9 mouse cellular contexts compared by ENCODE assay signal in genomic region chr6:88147411-88148003, GRCm38 (mm10). TPM values are rescaled to one million over a fixed set of nuclear protein-coding genes. Genes with fewer than 3 reads are reported as not detected.
DNase-seq lines count a peak whose midpoint lies in the region; ATAC-seq and TF ChIP-seq lines count a peak whose summit lies in the region.
"Had no signal": no experiment of that assay in that cellular context is flagged by ENCODE, and none has a peak within 500 bp of the region (broad histone marks: within the 10 kb centered on the region; RNA-seq: fewer than 3 reads in every experiment).

No protein-coding gene starts in this region.

- H3K9me3 ChIP-seq in intestine, postnatal 0 days (ENCODE audit: control insufficient read depth), result no peaks in the 10 kb centered on the region
- H3K9me3 ChIP-seq in intestine, embryonic 16.5 days (ENCODE audit: control insufficient read depth, low read length), result no peaks in the 10 kb centered on the region
- no peaks in the 10 kb centered on the region for H3K9me3 ChIP-seq in kidney, postnatal 0 days (replicated peaks; ENCODE audit: low read length)
- H3K9me3 ChIP-seq in stomach, embryonic 15.5 days, result no peaks in the 10 kb centered on the region
- no peaks in the 10 kb centered on the region for H3K9me3 ChIP-seq in midbrain, embryonic 16.5 days (replicated peaks; ENCODE audit: control insufficient read depth, low read length, poor library complexity, severe bottlenecking)

- DNase-seq in adrenal gland, adult 2 months, result peak; percentile 61
- DNase-seq in gastrocnemius, postnatal 10 days, result peak; percentile 61
- peak; percentile 32 for DNase-seq in kidney, postnatal 0 days (ENCODE audit: low spot score)

- H3K9ac ChIP-seq in intestine, postnatal 0 days (ENCODE audit: low read depth, low read length), result no peak overlapping the region
- H3K9ac ChIP-seq in intestine, embryonic 16.5 days (ENCODE audit: low read depth, low read length), result no peak overlapping the region
- no peak overlapping the region for H3K9ac ChIP-seq in kidney, postnatal 0 days (ENCODE audit: low read depth, low read length)
- no peak overlapping the region for H3K9ac ChIP-seq in stomach, embryonic 15.5 days
- H3K9ac ChIP-seq in midbrain, embryonic 16.5 days (ENCODE audit: low read depth, low read length), result no peak overlapping the region

- WGBS in intestine, postnatal 0 days, result 77% methylated on average over 14 of the region's 16 CpGs
- 65% methylated on average over 16 of the region's 16 CpGs for WGBS in intestine, embryonic 16.5 days
- 54% methylated on average over 16 of the region's 16 CpGs for WGBS in kidney, postnatal 0 days
- 62% methylated on average over 16 of the region's 16 CpGs for WGBS in stomach, embryonic 15.5 days
- 67% methylated on average over 16 of the region's 16 CpGs for WGBS in midbrain, embryonic 16.5 days

- no peak overlapping the region for H3K27ac ChIP-seq in intestine, postnatal 0 days (ENCODE audit: low read depth, low read length)
- H3K27ac ChIP-seq in intestine, embryonic 16.5 days (ENCODE audit: low read length), result no peak overlapping the region
- H3K27ac ChIP-seq in kidney, postnatal 0 days, result peak overlapping the region; percentile 8; the same call in 1 of the 2 replicates
- no peak overlapping the region for H3K27ac ChIP-seq in stomach, embryonic 15.5 days
- no peak overlapping the region for H3K27ac ChIP-seq in midbrain, embryonic 16.5 days (ENCODE audit: low read length)

- TF ChIP-seq CTCF in intestine, postnatal 0 days (IDR thresholded peaks at IDR 0.05; ENCODE audit: low read depth), result no peak
- TF ChIP-seq CTCF in kidney, postnatal 0 days (IDR thresholded peaks at IDR 0.05; ENCODE audit: low read depth), result no peak

- H3K36me3 ChIP-seq in intestine, postnatal 0 days (ENCODE audit: control insufficient read depth, insufficient read depth), result no peaks in the 10 kb centered on the region
- no peaks in the 10 kb centered on the region for H3K36me3 ChIP-seq in intestine, embryonic 16.5 days (ENCODE audit: control insufficient read depth, insufficient read depth, low read length)
- no peaks in the 10 kb centered on the region for H3K36me3 ChIP-seq in kidney, postnatal 0 days (ENCODE audit: insufficient read depth, low read length)
- no peaks in the 10 kb centered on the region for H3K36me3 ChIP-seq in stomach, embryonic 15.5 days
- H3K36me3 ChIP-seq in midbrain, embryonic 16.5 days (ENCODE audit: control insufficient read depth, insufficient read depth, low read length), result no peaks in the 10 kb centered on the region

- no peaks in the 10 kb centered on the region for H3K27me3 ChIP-seq in intestine, postnatal 0 days (replicated peaks; ENCODE audit: control insufficient read depth, insufficient read depth, low read length)
- no peaks in the 10 kb centered on the region for H3K27me3 ChIP-seq in intestine, embryonic 16.5 days (replicated peaks; ENCODE audit: control insufficient read depth, insufficient read depth, low read length)
- no peaks in the 10 kb centered on the region for H3K27me3 ChIP-seq in kidney, postnatal 0 days (ENCODE audit: insufficient read depth, low read length)
- H3K27me3 ChIP-seq in stomach, embryonic 15.5 days (replicated peaks), result no peaks in the 10 kb centered on the region
- no peaks in the 10 kb centered on the region for H3K27me3 ChIP-seq in midbrain, embryonic 16.5 days (ENCODE audit: control insufficient read depth, insufficient read depth, low read depth, low read length)

- no peak for ATAC-seq in intestine, postnatal 0 days
- ATAC-seq in intestine, embryonic 16.5 days, result no peak
- ATAC-seq in kidney, postnatal 0 days (replicated peaks; ENCODE audit: low FRiP score, low read depth), result no peak; the same call in 1 of the 2 replicates
- peak; percentile 38; the same call in 1 of the 2 replicates for ATAC-seq in stomach, embryonic 15.5 days (ENCODE audit: insufficient read depth, low FRiP score, low read depth)
- no peak for ATAC-seq in erythroid progenitor cell, adult 5-6 weeks (replicated peaks; ENCODE audit: low FRiP score, poor library complexity, severe bottlenecking)
- no peak for ATAC-seq in midbrain, embryonic 16.5 days
- ATAC-seq: Patski had no signal

- H3K4me1 ChIP-seq in intestine, postnatal 0 days (replicated peaks; ENCODE audit: control insufficient read depth, insufficient read depth, low read length), result no peaks in the 10 kb centered on the region
- no peaks in the 10 kb centered on the region for H3K4me1 ChIP-seq in intestine, embryonic 16.5 days (ENCODE audit: control insufficient read depth, insufficient read depth, low read length)
- no peaks in the 10 kb centered on the region for H3K4me1 ChIP-seq in kidney, postnatal 0 days (replicated peaks; ENCODE audit: insufficient read depth, low read length)
- H3K4me1 ChIP-seq in stomach, embryonic 15.5 days, result peaks cover 7% of the 10 kb centered on the region; the same call in 1 of the 2 replicates
- no peaks in the 10 kb centered on the region; the same call in 1 of the 2 replicates for H3K4me1 ChIP-seq in midbrain, embryonic 16.5 days (ENCODE audit: control insufficient read depth, insufficient read depth, low read length)

- H3K4me2 ChIP-seq in intestine, postnatal 0 days (replicated peaks; ENCODE audit: low read depth), result 0 out of 2 replicates have a peak overlapping the region, but pooled peaks have one; percentile 6
- no peak overlapping the region for H3K4me2 ChIP-seq in intestine, embryonic 16.5 days (ENCODE audit: low read depth, low read length)
- no peak overlapping the region for H3K4me2 ChIP-seq in kidney, postnatal 0 days (ENCODE audit: low read length)
- no peak overlapping the region for H3K4me2 ChIP-seq in stomach, embryonic 15.5 days
- H3K4me2 ChIP-seq in midbrain, embryonic 16.5 days (ENCODE audit: low read length), result no peak overlapping the region

- H3K4me3 ChIP-seq in intestine, postnatal 0 days (ENCODE audit: low read depth, low read length), result no peak overlapping the region
- H3K4me3 ChIP-seq in intestine, embryonic 16.5 days (ENCODE audit: low read length), result no peak overlapping the region
- H3K4me3 ChIP-seq in kidney, postnatal 0 days (replicated peaks; ENCODE audit: low read depth, low read length), result no peak overlapping the region
- no peak overlapping the region for H3K4me3 ChIP-seq in stomach, embryonic 15.5 days (replicated peaks)
- H3K4me3 ChIP-seq in midbrain, embryonic 16.5 days (ENCODE audit: low read depth, low read length), result no peak overlapping the region

RNA-seq across cellular contexts. Expression of gene Gata2, which starts 46.2 kb away (rescaled TPM):
- 3.5 and 3.7 TPM in 2 replicates for polyA plus RNA-seq in intestine, postnatal 0 days (2015; fragmentation: Nextera tagmentation; extraction: Ambion mirVana)
- 4.2 and 4.7 TPM in 2 replicates for polyA plus RNA-seq in intestine, embryonic 16.5 days (2015; fragmentation: Nextera tagmentation; extraction: Ambion mirVana)
- 10 to 100 TPM; 23.0 to 52.6 TPM for total RNA-seq in adrenal gland, adult 2 months (2021)
- 167 and 184 TPM in 2 replicates for polyA plus RNA-seq in adrenal gland, adult 2 months (2012; rRNA removed)
- 1 to 10 TPM; 5.7 to 6.0 TPM for total RNA-seq in gastrocnemius, postnatal 10 days (2021)
- polyA plus RNA-seq in kidney, postnatal 0 days (2015; fragmentation: Nextera tagmentation; extraction: Ambion mirVana), result 56.3 and 64.3 TPM in 2 replicates
- 7.0 and 12.0 TPM in 2 replicates for polyA plus RNA-seq in stomach, embryonic 15.5 days (2015; fragmentation: Nextera tagmentation; extraction: Ambion mirVana)
- 8.8 and 23.1 TPM in 2 replicates for total RNA-seq in erythroid progenitor cell, adult 5-6 weeks (2015; ENCODE audit: low replicate concordance)
- 2.6 and 3.3 TPM in 2 replicates for total RNA-seq in erythroid progenitor cell, adult 5-6 weeks (2017; ENCODE audit: low replicate concordance)
- polyA plus RNA-seq in midbrain, embryonic 16.5 days (2015; fragmentation: Nextera tagmentation; extraction: Ambion mirVana), result 13.0 and 15.0 TPM in 2 replicates
